Mouse (Mus musculus): ENCODE data around the gene Cdc5l.
"Not testable (repeated sequence)": the region's sequence is repeated elsewhere in the genome, so short reads cannot be mapped to it uniquely, and the experiment has no call there.

Cdc5l gene

DNA sequence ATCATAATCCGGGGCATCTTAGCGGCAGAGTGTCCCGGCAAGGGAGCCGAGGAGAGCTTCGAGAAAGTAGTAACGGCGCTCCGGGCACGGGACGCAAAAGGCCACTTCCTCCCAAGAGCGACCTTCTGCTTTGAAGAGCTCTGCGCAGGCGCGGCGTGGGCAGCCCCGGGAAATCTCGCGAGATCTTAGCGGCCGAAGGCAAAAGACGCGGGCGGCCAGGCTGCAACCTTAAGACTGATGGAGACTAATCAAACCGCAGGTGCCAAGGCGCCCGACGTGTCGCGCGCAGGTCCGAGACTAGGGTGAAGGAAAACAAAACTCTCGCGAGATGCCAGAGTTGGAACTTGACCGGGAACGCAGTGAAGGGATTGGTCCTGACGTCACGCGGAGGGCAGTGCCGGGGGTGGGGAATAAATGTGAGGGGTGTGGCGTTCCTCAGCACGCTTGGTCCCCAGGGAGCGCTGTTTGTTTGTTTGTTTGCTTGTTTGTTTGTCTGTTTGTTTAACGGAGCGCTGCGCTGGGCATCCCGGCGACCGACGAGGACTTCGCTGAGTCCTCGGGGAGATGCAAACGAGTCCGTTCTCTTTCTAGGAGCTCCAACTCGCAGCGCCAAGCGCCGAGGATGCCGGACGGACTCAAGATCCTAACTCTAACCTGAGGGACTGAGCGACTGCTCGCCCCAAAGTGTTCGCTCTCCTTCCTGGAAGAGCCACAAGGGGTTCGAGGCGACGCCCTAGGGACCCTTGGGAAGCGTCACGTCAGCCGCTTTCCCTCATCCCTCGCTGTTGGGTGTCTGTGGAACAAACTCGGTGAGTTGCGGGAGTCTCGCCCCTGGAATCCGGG, at the start of gene Cdc5l:
Gene Cdc5l, minus strand, starts transcription at position 319 of the 843 bp plus-strand sequence.
- DNase-seq (ENCODE audit: low spot score): peak; percentile 89

DNA sequence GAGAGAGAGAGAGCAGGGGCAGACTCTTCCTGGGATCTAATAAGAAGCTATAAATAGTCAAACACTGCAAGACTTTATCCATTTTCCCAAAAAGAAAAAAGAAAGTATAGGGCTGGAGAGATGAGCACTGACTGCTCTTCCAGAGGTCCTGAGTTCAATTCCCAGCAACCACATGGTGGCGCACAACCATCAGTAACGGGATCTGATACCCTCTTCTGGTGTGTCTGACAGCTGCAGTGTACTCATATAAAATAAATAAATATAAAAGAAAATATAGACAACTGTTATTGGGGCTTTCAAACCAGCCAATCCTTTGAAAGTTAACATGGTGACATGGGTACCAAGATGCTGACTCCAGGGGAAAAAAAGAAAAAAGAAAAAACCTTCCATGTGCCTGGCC, 46.9 kb upstream of the Cdc5l start:
- no peak for DNase-seq (ENCODE audit: low spot score)

DNA sequence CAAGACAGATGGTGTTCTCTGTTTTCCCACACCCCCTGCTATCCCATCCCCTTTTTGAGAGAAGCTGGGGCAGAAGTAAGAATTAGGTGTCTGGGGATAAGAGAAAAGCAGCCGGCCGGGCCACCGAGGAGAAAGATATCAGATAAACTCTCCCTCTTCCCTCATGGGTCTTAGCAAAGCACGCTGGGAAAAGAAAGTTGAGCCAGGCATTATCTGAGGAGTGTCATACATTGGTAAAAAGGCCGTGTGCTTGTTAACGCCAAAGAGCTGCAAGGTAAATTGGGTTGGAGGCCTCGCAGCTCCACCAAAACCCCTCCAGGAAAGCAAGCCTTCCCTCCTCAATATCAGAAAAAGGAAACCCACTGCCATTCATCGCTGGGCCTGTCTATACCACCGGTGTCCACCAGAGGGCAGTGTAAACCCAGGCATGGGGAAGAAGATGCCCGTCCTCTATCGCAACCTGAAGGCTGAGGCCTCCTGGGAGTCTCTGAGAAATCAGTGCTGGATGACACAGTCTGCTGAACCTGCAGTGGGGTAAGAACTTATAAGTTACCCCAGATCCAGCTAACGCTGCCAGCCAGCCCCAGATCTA, 44.8 kb upstream of the Cdc5l start:
- peak; percentile 51 for DNase-seq (ENCODE audit: low spot score)

DNA sequence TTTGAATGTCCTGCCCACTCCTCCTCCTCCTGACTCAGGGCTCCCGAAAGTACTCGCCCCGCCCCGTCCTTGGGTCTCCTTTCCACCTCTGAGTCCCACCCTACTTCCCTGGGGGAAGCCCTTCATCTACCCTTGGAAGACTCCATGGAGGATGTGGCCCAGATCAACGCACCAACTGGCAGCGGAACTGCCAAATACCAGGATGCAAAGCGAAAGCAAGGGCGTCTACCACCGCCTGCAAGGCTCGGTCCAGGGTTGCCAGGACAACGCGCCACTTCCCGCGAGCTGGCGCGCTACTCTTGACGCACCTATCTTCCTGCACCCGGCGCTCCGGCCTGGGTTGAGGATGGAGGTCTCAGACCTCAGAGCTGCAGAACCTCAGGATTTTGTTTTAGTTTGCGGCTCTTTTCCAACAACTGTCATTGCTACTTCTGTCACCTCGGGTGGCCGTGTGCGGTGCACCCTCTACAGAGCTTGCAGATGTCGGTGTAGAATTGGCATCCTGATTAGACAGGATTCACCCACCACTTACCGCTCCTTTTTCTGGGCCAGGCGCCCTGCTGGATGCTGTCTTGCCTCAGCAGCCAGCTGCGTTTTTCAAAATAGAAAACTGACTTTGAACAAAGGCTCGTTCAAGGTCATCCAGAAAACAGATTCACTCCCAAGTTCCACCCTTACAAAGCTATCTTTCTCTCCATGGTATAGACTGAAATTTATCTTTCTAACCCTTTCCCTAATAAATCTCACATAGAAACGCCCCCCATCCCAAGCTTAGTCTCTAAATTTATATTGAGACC, 41.3 kb upstream of the Cdc5l start, which contains the start of gene Spats1:
Gene Spats1, minus strand, starts transcription at position 747 of the 797 bp plus-strand sequence.
- DNase-seq (ENCODE audit: low spot score): no peak

DNA sequence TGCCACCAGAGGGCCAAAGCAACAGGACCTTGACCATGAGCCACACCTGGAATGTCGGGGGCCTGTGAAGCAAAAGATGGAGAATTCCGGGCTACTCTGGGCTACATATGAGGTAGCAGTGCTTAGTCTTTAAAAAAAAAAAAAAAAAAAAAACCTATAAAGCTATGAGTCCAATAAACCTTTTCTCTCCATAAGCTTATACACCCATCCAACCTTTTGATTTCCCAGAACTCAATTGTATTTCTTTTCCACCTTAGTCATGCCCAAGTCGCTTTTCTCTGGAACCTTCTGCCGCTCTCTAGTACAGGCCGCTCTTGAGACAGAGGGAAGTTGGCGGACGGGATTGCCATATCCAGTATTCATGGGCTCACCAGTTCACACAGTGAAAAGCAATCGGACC, 40.6 kb upstream of the Cdc5l start:
- DNase-seq (ENCODE audit: low spot score): no peak

DNA sequence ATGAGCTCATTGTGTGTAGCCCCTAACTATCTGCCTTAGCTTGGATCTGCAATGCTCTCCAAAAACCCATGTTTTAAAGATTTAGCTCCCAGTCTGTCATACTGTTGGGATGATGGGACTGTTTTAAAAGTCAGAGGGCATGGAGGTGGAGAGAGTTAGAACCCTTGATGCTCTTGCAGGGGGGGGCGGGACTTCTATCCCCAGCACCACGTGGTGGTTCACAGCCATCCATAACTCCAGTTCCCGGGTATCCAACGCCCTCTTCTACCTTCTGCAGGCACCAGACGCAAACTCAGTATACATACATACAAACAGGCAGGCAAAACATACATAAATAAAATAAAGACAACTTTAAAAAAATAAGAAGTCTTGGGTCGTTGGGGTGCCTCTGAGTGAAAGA, 40.1 kb upstream of the Cdc5l start:
- no peak for DNase-seq (ENCODE audit: low spot score)

DNA sequence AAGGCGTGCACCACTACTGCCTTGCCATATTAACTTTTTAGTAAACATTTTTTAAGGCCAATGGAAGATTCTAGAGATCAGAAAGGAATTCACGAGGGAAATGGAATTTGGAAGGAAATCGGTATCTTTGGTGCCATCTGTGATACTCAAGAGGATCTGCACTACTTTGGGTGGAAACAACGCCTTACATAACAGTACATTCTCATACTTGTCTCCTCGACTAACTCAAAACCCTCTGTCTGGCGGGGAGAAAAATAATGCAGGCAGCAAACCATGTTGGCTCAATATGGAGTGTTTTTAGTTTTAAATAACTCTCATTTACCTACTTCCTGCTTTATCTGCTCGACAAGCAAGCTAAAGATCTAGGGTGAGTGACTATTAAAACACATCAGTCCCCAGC, 37.2 kb upstream of the Cdc5l start:
- no peak for DNase-seq (ENCODE audit: low spot score)

DNA sequence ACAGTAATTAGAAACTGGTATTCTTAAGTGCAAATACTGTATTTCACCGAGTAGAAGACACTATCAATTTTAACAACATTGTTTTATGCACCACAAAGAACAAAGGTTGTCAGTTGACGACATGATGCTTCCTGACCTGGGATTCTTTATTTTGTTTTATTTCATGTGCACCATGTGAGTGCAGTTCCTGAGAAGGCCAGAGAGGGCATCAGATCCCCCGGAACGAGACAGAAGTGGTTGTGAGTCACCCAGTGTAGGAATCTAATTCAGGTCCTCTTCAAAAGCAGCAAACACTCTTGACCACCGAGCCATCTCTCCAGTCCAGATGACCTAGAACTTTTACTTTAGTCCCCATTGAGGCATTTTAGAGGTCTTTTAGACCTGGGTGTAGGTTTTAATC, 34.8 kb upstream of the Cdc5l start:
- no peak for DNase-seq (ENCODE audit: low spot score)

DNA sequence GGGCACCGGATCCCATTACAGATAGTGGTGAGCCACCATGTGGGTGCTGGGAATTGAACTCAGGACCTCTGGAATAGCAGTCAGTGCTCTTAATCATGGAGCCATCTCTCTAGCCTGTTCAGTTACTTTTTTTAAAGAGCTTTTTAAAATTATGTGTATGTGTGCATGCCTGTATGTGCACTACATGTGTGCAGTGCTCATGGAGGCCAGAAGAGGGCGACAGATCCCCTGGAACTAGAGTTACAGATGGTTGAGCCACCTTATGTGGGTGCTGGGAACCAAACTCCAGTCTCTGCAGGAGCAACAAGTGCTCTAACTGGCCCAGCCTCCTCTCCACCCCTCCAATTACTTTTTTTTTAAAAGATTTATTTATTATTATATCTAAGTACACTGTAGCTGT, 33.2 kb upstream of the Cdc5l start:
- DNase-seq (ENCODE audit: low spot score): no peak

DNA sequence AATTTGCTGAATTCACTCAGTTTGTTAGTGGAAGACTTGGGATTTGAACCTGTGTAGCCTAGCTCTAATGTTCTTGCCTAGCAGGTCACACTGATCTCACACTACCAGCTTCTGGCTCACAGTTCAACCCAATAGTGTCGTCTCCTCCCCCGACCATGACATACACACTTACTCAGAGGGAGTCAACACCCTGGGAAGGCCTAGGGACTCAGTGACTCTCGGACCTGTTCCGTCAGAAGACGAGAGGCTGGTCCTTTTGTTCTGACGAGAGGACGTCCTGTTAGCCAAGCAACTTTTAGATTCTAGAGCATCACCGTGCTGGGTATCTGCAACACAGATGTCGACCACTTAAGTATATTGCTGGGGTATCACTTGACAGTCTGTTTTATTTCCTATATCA, 30.7 kb upstream of the Cdc5l start:
- no peak for DNase-seq (ENCODE audit: low spot score)

DNA sequence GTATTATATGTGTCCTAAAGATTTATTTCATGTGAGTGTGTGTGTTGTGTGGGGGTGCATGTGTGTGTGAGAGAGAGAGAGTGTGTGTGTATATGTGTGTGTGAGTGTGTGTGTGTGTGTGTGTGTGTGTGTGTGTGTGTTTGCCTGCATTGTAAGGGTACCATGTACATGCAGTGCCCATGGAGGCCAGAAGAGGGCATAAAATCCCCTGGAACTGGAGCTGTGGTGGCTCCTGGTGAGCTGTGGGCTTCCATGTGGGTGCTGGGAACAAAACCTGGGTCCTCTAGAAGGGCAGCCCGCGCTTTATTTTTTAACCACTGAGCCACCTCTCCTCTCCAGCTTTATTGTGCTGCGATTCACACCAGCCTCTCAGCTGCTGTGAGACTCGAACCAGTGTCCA, 29.0 kb upstream of the Cdc5l start:
- DNase-seq (ENCODE audit: low spot score): no peak

DNA sequence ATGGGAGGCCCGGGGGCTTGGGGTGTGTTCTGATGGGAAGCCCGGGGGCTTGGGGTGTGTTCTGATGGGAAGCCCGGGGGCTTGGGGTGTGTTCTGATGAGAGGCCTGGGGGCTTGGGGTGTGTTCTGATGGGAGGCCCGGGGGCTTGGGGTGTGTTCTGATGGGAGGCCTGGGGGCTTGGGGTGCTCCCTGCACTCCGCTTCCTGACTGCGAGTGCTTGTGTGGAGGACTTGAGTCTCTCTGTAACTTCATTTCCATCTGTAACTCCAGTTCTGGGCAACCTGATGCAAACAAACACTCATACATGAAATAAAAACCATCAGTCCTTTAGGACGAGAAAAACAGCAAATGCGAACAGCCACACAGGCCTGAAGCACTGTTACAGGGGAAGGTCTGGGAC, 25.5 kb upstream of the Cdc5l start:
- no peak for DNase-seq (ENCODE audit: low spot score)

DNA sequence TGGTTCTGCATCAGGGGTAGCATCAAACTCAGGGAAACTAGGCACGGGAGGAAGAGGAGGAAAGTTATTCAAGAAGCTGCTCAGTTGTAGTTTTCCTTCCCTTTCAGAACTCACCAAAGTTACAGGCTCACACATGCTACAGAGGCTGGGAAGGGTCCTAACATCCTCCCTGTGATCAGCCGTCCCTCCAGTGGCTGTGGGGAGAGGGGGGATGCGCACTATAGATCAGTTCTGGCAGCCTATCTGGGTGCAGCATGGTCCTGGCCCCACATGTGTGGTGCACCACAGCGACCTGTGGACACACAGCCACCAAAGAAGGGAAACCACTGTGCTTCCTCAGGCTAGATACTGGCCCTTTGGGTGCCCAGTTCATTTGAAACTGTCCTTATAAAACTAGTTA, 25.0 kb upstream of the Cdc5l start:
- DNase-seq (ENCODE audit: low spot score): no peak

DNA sequence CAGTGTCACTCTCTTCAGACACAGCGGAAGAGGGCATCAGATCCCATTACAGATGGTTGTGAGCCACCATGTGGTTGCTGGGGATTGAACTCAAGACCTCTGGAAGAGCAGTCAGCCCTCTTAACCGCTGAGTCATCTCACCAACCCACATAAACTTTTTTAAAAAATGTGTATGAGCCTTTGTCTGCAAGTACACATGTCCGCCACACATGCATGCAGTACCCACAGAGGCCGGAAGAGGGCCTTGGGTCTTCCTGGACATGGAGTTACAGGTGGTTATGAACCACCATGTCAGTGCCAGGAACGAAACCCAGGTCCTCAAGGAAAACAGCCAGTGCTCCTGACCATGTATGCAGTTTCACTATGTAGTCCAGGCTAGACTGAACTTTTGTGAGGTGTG, 23.9 kb upstream of the Cdc5l start:
- DNase-seq (ENCODE audit: low spot score): no peak

DNA sequence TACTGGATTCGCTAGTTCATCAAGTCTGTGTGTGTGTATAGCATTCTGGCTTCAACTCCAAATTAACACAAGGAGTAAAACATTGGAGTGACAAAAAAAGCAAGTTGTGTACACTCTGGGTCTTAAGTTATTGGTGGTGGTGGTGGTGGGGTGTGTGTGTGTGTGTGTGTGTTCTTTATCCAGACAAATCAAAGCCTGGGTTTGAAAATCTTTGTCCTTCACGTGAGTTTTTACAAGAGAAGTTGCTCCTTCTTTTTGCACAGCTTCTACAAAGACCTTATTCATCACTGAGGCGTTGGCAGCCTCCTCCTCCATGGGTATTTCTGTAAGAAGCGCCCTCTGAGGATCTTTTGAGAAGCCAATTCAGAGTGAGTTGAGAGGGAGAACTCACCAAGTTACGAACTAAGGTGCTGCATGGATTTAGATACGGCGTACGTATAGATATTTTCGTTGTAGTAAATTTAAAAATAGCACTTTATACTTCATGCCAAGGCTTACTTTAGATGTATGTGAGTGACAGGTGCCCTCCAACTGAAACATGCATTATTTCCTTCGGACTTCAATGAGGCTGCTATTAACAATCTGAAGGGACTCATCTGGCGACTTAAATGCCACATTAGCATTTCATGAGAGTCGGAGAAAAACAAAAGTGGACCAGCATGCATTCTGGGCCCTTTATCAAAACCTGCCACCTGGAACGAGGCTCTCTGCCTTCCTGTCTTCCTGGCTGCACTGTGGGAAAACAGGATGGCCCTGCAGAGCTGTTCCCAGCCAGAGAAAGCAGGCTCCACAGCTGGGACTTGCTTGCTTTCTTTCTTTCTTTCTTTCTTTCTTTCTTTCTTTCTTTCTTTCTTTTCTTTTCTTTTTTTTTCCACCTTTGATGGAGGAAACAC, 23.0 kb upstream of the Cdc5l start:
- no peak for DNase-seq (ENCODE audit: low spot score)

DNA sequence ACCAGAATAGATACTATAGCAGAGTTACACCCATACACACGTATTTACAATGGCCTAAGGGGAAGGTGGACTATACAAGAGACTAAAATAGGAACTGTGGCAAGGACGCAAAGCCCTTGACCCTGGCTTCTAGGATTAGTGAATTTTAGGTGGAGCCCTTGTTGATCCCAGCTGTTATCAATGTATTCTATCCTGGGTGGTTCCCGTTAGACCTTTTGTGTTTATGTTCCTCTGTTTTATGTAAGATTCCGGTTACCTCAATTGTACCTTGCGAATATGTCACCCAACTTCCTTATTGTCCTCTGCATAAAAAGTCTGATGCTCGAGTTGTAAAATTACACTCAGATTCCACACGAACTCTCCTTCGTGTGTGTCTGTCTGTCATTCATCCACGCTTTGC, 22.2 kb upstream of the Cdc5l start:
- not testable (repeated sequence) for DNase-seq (ENCODE audit: low spot score)

DNA sequence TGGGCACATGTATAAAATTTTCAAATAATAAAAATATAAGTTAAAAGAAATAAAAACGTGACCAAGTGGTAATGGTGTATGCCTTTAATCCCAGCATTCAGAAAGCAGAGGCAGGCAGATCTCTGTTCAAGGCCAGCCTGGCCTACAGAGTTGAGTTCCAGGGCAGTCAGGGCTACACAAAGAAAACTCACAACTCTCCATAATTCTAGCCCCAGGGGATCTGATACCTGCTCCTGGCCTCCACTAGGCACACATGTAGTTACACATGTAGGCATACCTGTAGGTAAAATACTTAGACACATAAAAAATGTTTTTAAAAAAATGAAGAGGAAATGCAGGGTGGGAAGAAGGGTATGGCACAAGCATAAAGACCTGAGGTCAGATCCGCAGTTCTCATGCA, 21.3 kb upstream of the Cdc5l start:
- DNase-seq (ENCODE audit: low spot score): no peak

DNA sequence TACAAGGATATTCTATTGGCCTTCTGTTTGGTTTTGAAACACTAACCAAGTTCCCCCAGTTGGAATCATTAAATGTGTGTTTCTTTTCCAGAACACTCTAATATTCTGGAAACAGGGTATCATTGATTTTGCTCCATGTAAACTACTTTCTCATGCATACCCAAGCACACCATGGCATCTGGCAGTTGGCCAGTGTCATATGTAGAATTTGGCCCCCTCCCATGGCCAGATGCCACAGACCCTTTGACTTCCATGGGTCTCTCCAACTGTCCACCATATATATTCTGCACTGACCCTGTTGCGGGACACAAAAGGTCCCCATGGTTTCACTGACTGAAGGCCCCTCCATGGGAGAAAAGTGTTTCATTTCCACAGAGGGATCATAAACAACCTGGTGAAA, 18.7 kb upstream of the Cdc5l start:
- no peak for DNase-seq (ENCODE audit: low spot score)

DNA sequence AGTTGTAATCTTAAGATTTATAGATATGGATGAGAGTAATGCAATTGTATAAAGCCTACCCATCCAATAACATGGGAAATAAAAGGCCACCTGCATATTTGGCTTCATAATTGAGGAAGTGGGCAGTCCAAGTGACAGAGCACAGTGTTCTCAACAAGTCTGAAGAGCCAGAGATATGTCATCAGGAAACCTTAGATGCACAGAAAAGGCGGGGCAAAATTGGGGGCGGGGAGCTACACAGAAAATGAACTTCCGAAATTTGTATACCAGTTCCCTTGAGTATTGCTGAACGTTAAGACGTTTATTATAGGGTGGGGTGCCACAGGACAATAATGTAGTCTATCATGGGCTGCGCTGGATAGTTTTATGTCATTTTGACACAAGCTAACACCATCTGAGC, 16.6 kb upstream of the Cdc5l start:
- no peak for DNase-seq (ENCODE audit: low spot score)

DNA sequence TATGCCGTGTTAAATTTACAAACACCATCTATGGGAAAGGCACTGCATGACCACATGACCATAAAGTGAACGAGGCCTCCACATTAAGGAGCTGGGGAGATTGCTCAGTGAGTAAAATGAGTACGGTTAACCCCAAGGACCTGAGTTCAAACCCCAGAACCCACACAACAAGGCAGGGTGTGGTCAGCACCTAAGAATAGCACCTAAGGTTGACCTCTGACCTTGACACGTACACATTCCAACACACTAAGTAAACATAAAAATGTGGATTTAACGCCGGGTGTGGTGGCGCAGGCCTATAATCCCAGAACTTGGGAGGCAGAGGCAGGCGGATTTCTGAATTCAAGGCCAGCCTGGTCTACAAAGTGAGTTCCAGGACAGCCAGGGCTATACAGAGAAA, 16.0 kb upstream of the Cdc5l start:
- DNase-seq (ENCODE audit: low spot score): no peak

DNA sequence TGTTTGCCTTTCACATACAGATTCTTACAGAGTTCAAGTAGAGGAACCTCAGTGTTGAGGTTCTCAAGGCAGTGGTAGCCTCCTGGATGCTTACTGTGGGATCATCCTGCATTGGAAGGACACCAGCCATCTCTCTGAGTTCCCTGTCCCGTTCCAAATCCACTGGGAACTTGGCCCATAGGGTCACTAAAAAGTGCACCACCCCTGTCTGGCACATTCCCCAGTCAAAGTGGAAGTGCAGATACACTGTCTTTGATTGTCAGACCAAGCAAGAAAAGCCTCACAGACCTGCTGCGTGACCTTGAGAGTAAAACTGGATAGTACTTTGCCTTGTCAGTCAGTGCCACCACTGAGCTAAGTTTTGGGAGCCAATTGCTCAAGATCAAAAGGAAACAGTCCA, 13.5 kb upstream of the Cdc5l start:
- no peak for DNase-seq (ENCODE audit: low spot score)

DNA sequence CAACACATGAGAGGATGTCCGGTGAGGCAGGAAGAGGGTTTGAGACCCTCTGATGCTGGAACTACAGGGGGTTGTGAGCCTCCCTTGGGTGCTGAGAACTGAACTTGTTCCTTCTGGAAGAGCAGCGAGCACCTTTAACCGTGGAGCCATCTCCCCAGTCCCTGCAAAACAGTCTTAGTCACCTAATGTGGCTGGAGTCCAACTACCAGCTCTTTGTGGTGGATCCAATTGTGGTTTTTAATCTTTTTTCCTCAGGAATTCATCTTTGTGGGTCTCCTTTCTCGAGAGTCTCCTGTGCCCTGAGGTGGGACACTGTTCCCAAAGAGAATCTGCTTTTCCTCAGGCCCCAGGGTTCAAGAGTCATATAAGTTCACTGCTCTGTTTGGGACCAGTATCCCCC, 12.4 kb upstream of the Cdc5l start:
- DNase-seq (ENCODE audit: low spot score): no peak
